Comparison of ENCODE assay signal across 11 mouse cellular contexts in the genomic region with DNA sequence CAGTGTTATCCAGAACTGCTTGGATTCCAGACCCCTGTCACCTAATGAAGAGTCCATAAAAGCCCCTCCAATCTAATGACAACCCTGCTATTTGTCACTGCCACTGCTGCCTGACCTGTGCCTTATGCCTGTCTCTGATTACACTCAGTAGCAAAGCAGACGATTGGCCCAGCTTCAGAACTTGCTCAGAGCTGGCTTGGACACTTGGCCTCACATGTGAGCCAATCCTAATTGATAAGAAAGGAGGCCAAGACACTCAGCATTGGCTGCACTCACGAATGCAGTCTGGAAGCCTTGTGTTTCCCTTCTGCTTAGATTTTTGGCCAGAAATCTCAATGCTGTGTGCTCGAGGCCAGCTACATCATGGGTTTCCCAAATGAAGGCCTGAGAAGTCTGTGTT. TPM values are rescaled to one million over a fixed set of nuclear protein-coding genes. Genes with fewer than 3 reads are reported as not detected.
A peak's percentile ranks its signal among the peaks of the same experiment; 100 is the strongest.
DNase-seq lines count a peak whose midpoint lies in the region; ATAC-seq lines count a peak whose summit lies in the region.
"Had no signal": no experiment of that assay in that cellular context is flagged by ENCODE, and none has a peak within 500 bp of the region (broad histone marks: within the 10 kb centered on the region; RNA-seq: fewer than 3 reads in every experiment).

No protein-coding gene starts in this region.

- no peak overlapping the region for H3K9ac ChIP-seq in embryonic facial prominence, embryonic 14.5 days (ENCODE audit: low read depth, low read length)
- H3K9ac ChIP-seq in kidney, embryonic 15.5 days = no peak overlapping the region
- H3K9ac ChIP-seq: neural tube, embryonic 15.5 days had no signal

- H3K27me3 ChIP-seq in embryonic facial prominence, embryonic 14.5 days (replicated peaks; ENCODE audit: control insufficient read depth, insufficient read depth, low read length) = no peaks in the 10 kb centered on the region
- no peaks in the 10 kb centered on the region for H3K27me3 ChIP-seq in embryonic facial prominence, embryonic 10.5 days (replicated peaks; ENCODE audit: low read depth, poor library complexity, severe bottlenecking)
- H3K27me3 ChIP-seq in kidney, embryonic 15.5 days = no peaks in the 10 kb centered on the region
- H3K27me3 ChIP-seq: neural tube, embryonic 15.5 days had no signal

- no peak overlapping the region for H3K27ac ChIP-seq in embryonic facial prominence, embryonic 14.5 days (replicated peaks; ENCODE audit: low read depth, low read length)
- H3K27ac ChIP-seq in embryonic facial prominence, embryonic 10.5 days (replicated peaks) = no peak overlapping the region
- H3K27ac ChIP-seq in kidney, embryonic 15.5 days = no peak overlapping the region
- H3K27ac ChIP-seq: limb, embryonic 10.5 days; neural tube, embryonic 15.5 days; stomach, postnatal 0 days had no signal

- H3K4me2 ChIP-seq in embryonic facial prominence, embryonic 14.5 days (ENCODE audit: low read depth, low read length) = no peak overlapping the region
- no peak overlapping the region for H3K4me2 ChIP-seq in kidney, embryonic 15.5 days
- H3K4me2 ChIP-seq: neural tube, embryonic 15.5 days had no signal

- 0 out of 2 replicates have a peak, but pooled peaks cover 8% of the 10 kb centered on the region for H3K36me3 ChIP-seq in embryonic facial prominence, embryonic 14.5 days (ENCODE audit: control insufficient read depth, insufficient read depth, low read length)
- no peaks in the 10 kb centered on the region for H3K36me3 ChIP-seq in embryonic facial prominence, embryonic 10.5 days (replicated peaks)
- H3K36me3 ChIP-seq in kidney, embryonic 15.5 days = peaks cover 11% of the 10 kb centered on the region; the same call in 1 of the 2 replicates
- H3K36me3 ChIP-seq: limb, embryonic 10.5 days had no signal

- H3K4me1 ChIP-seq in embryonic facial prominence, embryonic 14.5 days (ENCODE audit: control insufficient read depth, insufficient read depth, low read length) = peaks cover 4% of the 10 kb centered on the region
- peaks cover 25% of the 10 kb centered on the region for H3K4me1 ChIP-seq in embryonic facial prominence, embryonic 10.5 days
- peaks cover 17% of the 10 kb centered on the region for H3K4me1 ChIP-seq in kidney, embryonic 15.5 days

- DNase-seq in embryonic facial prominence, embryonic 14.5 days (ENCODE audit: low spot score) = peak; percentile 20
- DNase-seq in embryonic facial prominence, embryonic 10.5 days (ENCODE audit: low spot score) = no peak
- peak; percentile 25 for DNase-seq in NIH3T3 (ENCODE audit: low read depth)
- peak; percentile 64 for DNase-seq in liver
- no peak for DNase-seq in right cerebral cortex, postnatal 36 days (ENCODE audit: low spot score in 2 of 2)
- no peak for DNase-seq in kidney, postnatal 14 days

- peaks cover 9% of the 10 kb centered on the region for H3K9me3 ChIP-seq in embryonic facial prominence, embryonic 14.5 days (ENCODE audit: control insufficient read depth, low read length)
- 0 out of 2 replicates have a peak, but pooled peaks cover 6% of the 10 kb centered on the region for H3K9me3 ChIP-seq in embryonic facial prominence, embryonic 10.5 days
- H3K9me3 ChIP-seq in kidney, embryonic 15.5 days (replicated peaks) = peaks cover 8% of the 10 kb centered on the region; the same call in 1 of the 2 replicates
- H3K9me3 ChIP-seq: limb, embryonic 10.5 days had no signal

- ATAC-seq in embryonic facial prominence, embryonic 14.5 days (ENCODE audit: low read depth) = no peak
- ATAC-seq in erythroblast, adult 5-6 weeks (replicated peaks; ENCODE audit: low FRiP score, poor library complexity, severe bottlenecking) = peak; percentile 61
- ATAC-seq in kidney, embryonic 15.5 days (replicated peaks; ENCODE audit: low FRiP score) = no peak

- 54% methylated on average over 3 of the region's 3 CpGs for WGBS in embryonic facial prominence, embryonic 14.5 days
- 65% methylated on average over 3 of the region's 3 CpGs for WGBS in embryonic facial prominence, embryonic 10.5 days
- WGBS in kidney, embryonic 15.5 days = 48% methylated on average over 3 of the region's 3 CpGs

- no peak overlapping the region for H3K4me3 ChIP-seq in embryonic facial prominence, embryonic 14.5 days (ENCODE audit: low read depth, low read length)
- H3K4me3 ChIP-seq in embryonic facial prominence, embryonic 10.5 days = no peak overlapping the region
- no peak overlapping the region for H3K4me3 ChIP-seq in kidney, embryonic 15.5 days (replicated peaks)
- H3K4me3 ChIP-seq: limb, embryonic 10.5 days; neural tube, embryonic 15.5 days had no signal

RNA-seq across cellular contexts. Expression of gene Tgfbr1, which starts 57.5 kb away (rescaled TPM):
- polyA plus RNA-seq in embryonic facial prominence, embryonic 14.5 days (2014; fragmentation: Nextera tagmentation; extraction: Ambion mirVana) = 48.6 and 50.3 TPM in 2 replicates
- 95.0 and 101 TPM in 2 replicates for polyA plus RNA-seq in embryonic facial prominence, embryonic 10.5 days (2016; fragmentation: Nextera tagmentation; extraction: Ambion mirVana)
- total RNA-seq in erythroblast, adult 5-6 weeks (2015; ENCODE audit: low replicate concordance) = 5.0 and 6.3 TPM in 2 replicates
- 7.8 and 8.1 TPM in 2 replicates for total RNA-seq in erythroblast, adult 5-6 weeks (2017; ENCODE audit: low replicate concordance)
- 45.2 and 45.5 TPM in 2 replicates for polyA plus RNA-seq in kidney, embryonic 15.5 days (2015; fragmentation: Nextera tagmentation; extraction: Ambion mirVana)

Comparison
In these comparisons a context has a peak if more than half of its experiments do, and no peak if none do; other contexts are left out.
1. DNase-seq: peak in embryonic facial prominence, embryonic 14.5 days (single experiment), NIH3T3 (single experiment) and liver (single experiment); none in embryonic facial prominence, embryonic 10.5 days (single experiment), right cerebral cortex, postnatal 36 days (0 of 2) and kidney, postnatal 14 days (single experiment).